Mouse (Mus musculus) liver, embryonic 16.5 days (tissue): ENCODE measurements around the gene Uggt2. TPM values are rescaled to one million over a fixed set of nuclear protein-coding genes. Genes with fewer than 3 reads are reported as not detected.

Source experiments
- ATAC-seq: fragments of 200-750 bp; cut with Nextera tagmentation; 2 replicates; pipeline ENCODE4 v1.8.0; 2017; ENCODE audit warnings: low read depth, mild to moderate bottlenecking, moderate number of reproducible peaks, moderate library complexity
- H3K27ac ChIP-seq: fragments of 300-500 bp; sonication (generic); 2 replicates; pipeline ENCODE4 v1.5.1; 2014; ENCODE audit warnings: mild to moderate bottlenecking, low read length
- H3K27me3 ChIP-seq: fragments of 300-500 bp; sonication (generic); 2 replicates; pipeline ENCODE4 v1.6.1; 2014; ENCODE audit warnings: low read depth, low read length, mixed read lengths; ENCODE audit not compliant: control insufficient read depth, insufficient read depth
- H3K36me3 ChIP-seq: fragments of 300-500 bp; sonication (generic); 2 replicates; pipeline ENCODE4 v1.6.1; 2014; ENCODE audit warnings: mild to moderate bottlenecking; ENCODE audit not compliant: control insufficient read depth, insufficient read depth
- H3K4me1 ChIP-seq: fragments of 300-500 bp; sonication (generic); 2 replicates; pipeline ENCODE4 v1.6.1; 2014; ENCODE audit warnings: low read depth, low read length, mixed read lengths; ENCODE audit not compliant: control insufficient read depth
- H3K4me2 ChIP-seq: fragments of 300-500 bp; sonication (generic); 2 replicates; pipeline ENCODE4 v1.6.1; 2014; ENCODE audit warnings: low read depth, low read length, mixed read lengths
- H3K4me3 ChIP-seq: fragments of 300-500 bp; sonication (generic); 2 replicates; pipeline ENCODE4 v1.5.1; 2014; ENCODE audit warnings: low read depth, mild to moderate bottlenecking, low read length
- H3K9ac ChIP-seq: fragments of 300-500 bp; sonication (generic); 2 replicates; pipeline ENCODE4 v1.6.1; 2014; ENCODE audit warnings: low read depth, low read length
- H3K9me3 ChIP-seq: fragments of 300-500 bp; sonication (generic); replicated peaks from 2 replicates; pipeline ENCODE4 v1.6.1; 2016; ENCODE audit warnings: low read length; ENCODE audit not compliant: control insufficient read depth
- WGBS: fragments of 180-500 bp; shearing (Covaris S2); extraction: QIAGEN DNeasy Blood & Tissue Kit; methylation state at CpG from one replicate; pipeline ENCODE4 v1.1.7; 2014; ENCODE audit not compliant: insufficient replicate concordance; 5-methylcytosine and 5-hydroxymethylcytosine counted together
- polyA plus RNA-seq: library from polyadenylated mRNA; unstranded; fragments of >200 nt; fragmentation: Nextera tagmentation; extraction: Ambion mirVana; gene quantifications from 2 replicates; pipeline ENCODE4 v1.2.1, GENCODE M21; 2015

Uggt2 gene
- polyA plus RNA-seq, 1 experiment from 2014 or later: 1.1 TPM

- no peak for ATAC-seq
- peaks cover 4% of the 10 kb centered on the region; the same call in 1 of the 2 replicates for H3K36me3 ChIP-seq
- peaks cover 3% of the 10 kb centered on the region; the same call in 1 of the 2 replicates for H3K4me1 ChIP-seq
- H3K27me3 ChIP-seq: no peaks in the 10 kb centered on the region
- no peak overlapping the region for H3K4me3 ChIP-seq
- no peak overlapping the region for H3K27ac ChIP-seq
- no peaks in the 10 kb centered on the region for H3K9me3 ChIP-seq
- no peak overlapping the region for H3K4me2 ChIP-seq
- H3K9ac ChIP-seq: no peak overlapping the region
- WGBS: 84% methylated on average over 1 of the region's 1 CpGs
These were observed 150.4 kb downstream of the Uggt2 start for GRCm38 (mm10) chr14:118948841-118949240.

- ATAC-seq: no peak
- 39% methylated on average over 2 of the region's 2 CpGs for WGBS
- H3K4me2 ChIP-seq: no peak overlapping the region
These were observed 154.5 kb downstream of the Uggt2 start for GRCm38 (mm10) chr14:118944702-118945101.

GRCm38 (mm10) chr14:118942076-118942475 lies 157.2 kb downstream of the Uggt2 start:
- Histone ChIP-seq H3K9ac (no peak overlapping the region), H3K27ac (0 out of 2 replicates have a peak overlapping the region, but pooled peaks have one; percentile 23), H3K4me1 (peaks cover 25% of the 10 kb centered on the region), H3K36me3 (no peaks in the 10 kb centered on the region), H3K9me3 (no peaks in the 10 kb centered on the region), H3K4me2 (no peak overlapping the region), H3K4me3 (no peak overlapping the region), H3K27me3 (no peaks in the 10 kb centered on the region)
- WGBS: 72% methylated on average over 12 of the region's 12 CpGs
- no peak for ATAC-seq

More at GRCm38 (mm10) chr14:118944702-118945101, 154.5 kb downstream of the Uggt2 start:
- H3K4me3 ChIP-seq: no peak overlapping the region
- H3K36me3 ChIP-seq: no peaks in the 10 kb centered on the region
- H3K4me1 ChIP-seq: peaks cover 13% of the 10 kb centered on the region
- H3K9ac ChIP-seq: no peak overlapping the region
- no peaks in the 10 kb centered on the region for H3K9me3 ChIP-seq
- H3K27me3 ChIP-seq: no peaks in the 10 kb centered on the region
- no peak overlapping the region for H3K27ac ChIP-seq

- Histone ChIP-seq H3K27ac (no peak overlapping the region), H3K4me3 (no peak overlapping the region), H3K4me2 (no peak overlapping the region), H3K27me3 (no peaks in the 10 kb centered on the region), H3K9me3 (no peaks in the 10 kb centered on the region), H3K9ac (no peak overlapping the region), H3K36me3 (no peaks in the 10 kb centered on the region), H3K4me1 (peaks cover 30% of the 10 kb centered on the region)
- WGBS: 75% methylated on average over 4 of the region's 4 CpGs
- no peak for ATAC-seq
These were observed 158.3 kb downstream of the Uggt2 start for GRCm38 (mm10) chr14:118940796-118941495.

- Histone ChIP-seq H3K4me3 (peak overlapping the region; percentile 96), H3K27ac (peak overlapping the region; percentile 91), H3K36me3 (no peaks in the 10 kb centered on the region), H3K9me3 (no peaks in the 10 kb centered on the region), H3K4me1 (peaks cover 30% of the 10 kb centered on the region), H3K9ac (peak overlapping the region; percentile 99), H3K4me2 (peak overlapping the region; percentile 85), H3K27me3 (no peaks in the 10 kb centered on the region)
- 1% methylated on average over 7 of the region's 7 CpGs for WGBS
- no peak for ATAC-seq
These were observed 160.7 kb downstream of the Uggt2 start for GRCm38 (mm10) chr14:118938551-118938950.

GRCm38 (mm10) chr14:118937533-118938492 lies 161.4 kb downstream of the Uggt2 start, which contains the start of gene Dnajc3:
Dnajc3 (plus strand) TSS chr14:118937976.
- no peaks in the 10 kb centered on the region for H3K9me3 ChIP-seq
- peak; percentile 99 for ATAC-seq
- peak within 1 kb of the TSS; percentile 99 for H3K9ac ChIP-seq
- under 1% methylated on average over 118 of the region's 124 CpGs for WGBS
- H3K27me3 ChIP-seq: no peaks in the 10 kb centered on the region
- no peaks in the 10 kb centered on the region for H3K36me3 ChIP-seq
- peak within 1 kb of the TSS; percentile 96 for H3K4me2 ChIP-seq
- H3K4me3 ChIP-seq: peak within 1 kb of the TSS; percentile 96
- H3K4me1 ChIP-seq: peaks cover 30% of the 10 kb centered on the region
- peak within 1 kb of the TSS; percentile 91 for H3K27ac ChIP-seq

- WGBS: 22% methylated on average over 4 of the region's 4 CpGs
- no peaks in the 10 kb centered on the region for H3K9me3 ChIP-seq
- peak overlapping the region; percentile 77 for H3K9ac ChIP-seq
- H3K27me3 ChIP-seq: no peaks in the 10 kb centered on the region
- H3K27ac ChIP-seq: peak overlapping the region; percentile 78
- H3K36me3 ChIP-seq: no peaks in the 10 kb centered on the region
- peak overlapping the region; percentile 96 for H3K4me2 ChIP-seq
- peak overlapping the region; percentile 70 for H3K4me3 ChIP-seq
- peaks cover 30% of the 10 kb centered on the region for H3K4me1 ChIP-seq
- no peak for ATAC-seq
These were observed 162.3 kb downstream of the Uggt2 start for GRCm38 (mm10) chr14:118936952-118937351.

GRCm38 (mm10) chr14:118936236-118936635 lies 163.0 kb downstream of the Uggt2 start:
- Histone ChIP-seq H3K9ac (no peak overlapping the region), H3K4me2 (no peak overlapping the region), H3K9me3 (no peaks in the 10 kb centered on the region), H3K4me3 (no peak overlapping the region), H3K36me3 (no peaks in the 10 kb centered on the region), H3K27ac (no peak overlapping the region), H3K27me3 (no peaks in the 10 kb centered on the region), H3K4me1 (peaks cover 30% of the 10 kb centered on the region)
- no peak for ATAC-seq
- 64% methylated on average over 3 of the region's 3 CpGs for WGBS
